Mouse (Mus musculus) thymus, postnatal 0 days (tissue): ENCODE measurements around the gene Nox3. TPM values are rescaled to one million over a fixed set of nuclear protein-coding genes. Genes with fewer than 3 reads are reported as not detected.

ENCODE experiments used
- DNase-seq: peaks from one replicate; pipeline ENCODE4 v3.0.0-alpha.2; 2015; ENCODE audit warnings: low spot score
- polyA plus RNA-seq: library from polyadenylated mRNA; unstranded; fragments of >200 nt; fragmentation: Nextera tagmentation; extraction: Ambion mirVana; gene quantifications from 2 replicates; pipeline ENCODE4 v1.2.1, GENCODE M21; 2015

The Nox3 gene
- polyA plus RNA-seq, 1 experiment from 2014 or later = not detected

DNA sequence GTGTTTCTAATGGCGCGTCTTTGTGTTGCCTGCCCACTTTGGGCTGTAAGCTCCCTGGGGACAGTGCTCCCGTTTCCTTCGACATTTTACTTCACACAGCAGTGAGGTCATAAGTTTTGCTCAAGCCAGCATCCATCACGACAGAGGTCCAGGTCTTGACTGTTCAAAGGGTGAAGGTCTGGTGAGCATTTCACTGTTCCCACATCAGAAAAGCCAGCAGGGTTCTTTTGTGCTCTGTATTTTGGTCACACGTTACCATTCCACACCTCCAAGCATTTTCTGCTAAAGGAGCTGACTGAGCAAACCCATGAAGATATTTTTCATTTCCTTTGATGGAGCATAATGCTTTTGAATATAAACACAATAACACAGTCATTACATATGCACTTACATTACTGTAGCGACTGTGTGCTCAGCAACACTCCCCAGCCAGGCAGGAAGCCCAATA, 85.7 kb downstream of the Nox3 start:
- no peak for DNase-seq

DNA sequence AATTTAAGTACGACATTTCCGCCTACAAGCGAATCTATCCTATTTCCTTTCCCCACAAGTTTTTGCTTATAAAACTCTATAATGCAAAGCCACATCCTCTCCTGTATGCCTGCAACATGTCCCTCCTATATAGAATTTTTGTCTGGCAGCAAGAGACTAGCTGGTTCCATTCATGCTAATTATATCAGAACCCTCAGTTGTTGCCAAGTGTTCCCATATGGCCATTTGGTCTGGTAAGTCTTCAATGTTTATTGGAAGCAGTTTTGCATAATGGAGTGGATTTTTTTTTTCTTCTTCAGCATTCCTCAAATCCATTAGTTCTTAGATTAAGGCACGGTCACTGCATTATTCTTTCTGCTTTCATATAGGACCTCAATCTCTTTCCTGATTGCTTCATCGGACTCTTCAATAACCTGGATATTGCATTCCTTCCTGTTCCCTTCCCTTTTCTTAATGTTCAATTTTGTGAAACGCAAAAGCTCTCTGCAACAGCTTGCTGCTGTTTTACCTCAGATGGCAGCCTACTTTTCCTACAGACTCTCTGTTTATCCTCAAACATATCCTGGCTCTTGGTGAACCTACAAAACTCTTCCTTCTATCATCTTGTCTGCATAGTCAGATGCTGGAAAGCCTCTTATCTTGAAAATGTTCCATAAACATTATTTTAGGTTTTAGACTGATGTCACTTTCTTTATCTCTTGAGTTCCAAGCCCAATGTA, 92.9 kb downstream of the Nox3 start:
- no peak for DNase-seq

DNA sequence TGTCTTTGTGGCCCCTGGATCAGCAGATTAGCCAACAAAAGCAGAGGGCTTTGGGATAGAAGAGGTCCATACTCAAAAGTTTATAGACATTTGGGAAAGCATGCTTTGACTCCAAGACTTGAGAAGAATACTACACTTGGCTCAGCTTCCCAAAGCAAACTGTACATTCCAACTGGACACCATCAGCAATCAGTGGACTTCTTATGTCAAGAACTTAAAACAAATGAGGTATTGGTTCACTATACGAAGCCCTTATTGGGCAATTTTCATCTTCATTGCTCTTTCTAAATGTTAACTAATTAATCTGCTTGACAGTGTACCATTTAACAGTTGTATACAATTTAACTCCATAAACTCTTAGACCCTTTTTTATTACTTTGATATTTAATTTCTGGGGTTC, 97.7 kb downstream of the Nox3 start:
- no peak for DNase-seq

DNA sequence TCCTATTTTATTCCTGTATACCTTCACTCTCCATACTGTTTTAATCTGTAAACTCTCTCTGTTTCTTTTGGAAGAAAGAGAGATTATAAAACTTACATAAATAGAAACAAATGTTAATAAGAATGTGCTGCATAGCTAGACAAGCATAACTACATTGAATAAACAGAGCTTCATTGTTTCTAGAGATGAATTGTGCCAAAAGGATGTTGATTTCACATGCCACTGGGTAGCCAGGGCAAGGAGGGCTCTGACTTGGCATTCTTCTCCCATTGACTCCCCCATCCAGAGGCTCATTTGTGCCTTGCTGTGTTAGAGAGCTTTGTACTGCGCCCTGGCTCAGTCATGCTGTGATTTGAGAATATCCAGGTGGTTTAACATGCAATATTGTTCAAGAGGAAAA, 98.2 kb downstream of the Nox3 start:
- no peak for DNase-seq

DNA sequence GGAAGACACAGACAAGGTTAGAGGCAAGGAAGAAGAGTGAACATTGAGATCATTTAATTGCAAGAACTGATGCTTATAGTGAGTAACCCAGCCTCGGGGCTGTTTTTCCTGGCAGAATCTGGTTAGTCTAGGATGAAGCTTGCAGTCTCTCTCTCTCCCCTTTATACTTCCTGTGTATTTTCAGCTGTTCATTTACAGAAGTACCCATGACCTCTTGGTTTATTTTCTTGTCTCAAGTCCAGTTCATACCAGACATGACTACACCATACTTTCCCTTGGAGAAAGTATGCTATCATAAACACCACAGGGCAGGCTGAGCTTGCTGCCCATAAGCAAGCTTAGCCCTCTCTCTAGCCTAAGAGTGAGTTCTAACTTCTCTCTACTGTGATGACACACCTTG, 98.9 kb downstream of the Nox3 start:
- DNase-seq = no peak

Other genes with a start within 250 kb of the Nox3 start
- not detected in 2 replicates for gene Cldn20, start 163.7 kb downstream of the Nox3 start, polyA plus RNA-seq
- gene Tfb1m, start 138.5 kb downstream of the Nox3 start, polyA plus RNA-seq = 14.0 and 15.0 TPM in 2 replicates